Mouse (Mus musculus): ENCODE measurements at regions not wholly inside any gene's neighbourhood (a gene's known extent, or its start where the extent isn't known, plus 50 kb on each side); places are given as distances from the start of the nearest gene placed in this dataset.

DNA sequence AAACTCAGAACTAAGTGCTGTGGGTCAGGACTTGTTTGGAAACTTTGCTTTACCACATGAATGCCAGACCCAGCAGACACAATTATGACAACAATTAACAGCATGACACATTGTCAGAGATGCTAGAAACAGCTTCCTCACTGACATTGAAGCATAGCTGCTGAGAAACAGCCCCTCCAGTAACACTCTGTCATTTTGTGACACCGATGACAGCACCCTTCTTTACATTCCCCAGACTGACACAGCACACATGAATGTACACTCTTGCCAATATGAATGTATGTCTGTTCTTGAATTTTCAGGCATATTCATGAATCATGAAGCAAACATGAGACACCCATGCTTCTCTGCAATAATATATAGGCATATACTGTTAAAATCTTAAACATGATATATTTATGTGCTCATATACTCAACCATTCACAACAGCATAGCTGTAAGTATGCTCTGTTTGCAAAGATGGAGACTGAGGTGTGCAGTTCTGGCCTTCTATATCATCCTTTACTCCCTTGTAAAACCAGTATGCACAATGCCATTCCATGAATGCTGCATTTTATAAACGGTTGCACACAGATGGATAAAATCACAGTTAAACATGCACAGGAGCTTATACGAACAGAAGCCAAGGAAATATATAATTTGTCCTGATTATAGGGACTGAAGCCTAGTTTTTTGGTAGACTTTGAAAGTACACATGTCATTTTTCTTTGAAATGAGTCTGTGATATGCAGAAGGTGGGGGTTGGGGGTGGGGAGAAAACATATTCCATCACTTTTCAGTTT, 942.4 kb upstream of the Hs3st1 start:
- no peak overlapping the region for H3K4me3 ChIP-seq (ENCODE audit: low read depth, low read length)
- no peak for ATAC-seq (ENCODE audit: low FRiP score)
- no peak for DNase-seq (ENCODE audit: low spot score, missing footprints)

More for the DNA sequence above, 942.4 kb upstream of the Hs3st1 start:
- Histone ChIP-seq H3K9ac (ENCODE audit: low read length) (no peak overlapping the region), H3K36me3 (ENCODE audit: control insufficient read depth, insufficient read depth, low read length) (no peaks in the 10 kb centered on the region), H3K27me3 (ENCODE audit: control insufficient read depth, insufficient read depth, low read length) (no peaks in the 10 kb centered on the region), H3K4me1 (ENCODE audit: control insufficient read depth, insufficient read depth, low read length) (no peaks in the 10 kb centered on the region), H3K4me2 (no peak overlapping the region), H3K9me3 (ENCODE audit: control insufficient read depth, low read length) (no peaks in the 10 kb centered on the region), H3K27ac (ENCODE audit: low read depth, low read length) (no peak overlapping the region)
- 85% methylated on average over 3 of the region's 3 CpGs for WGBS

Data from midbrain, embryonic 11.5 days (tissue).